Mouse (Mus musculus): ENCODE data around the gene Trip10.
"Not testable (repeated sequence)": the region's sequence is repeated elsewhere in the genome, so short reads cannot be mapped to it uniquely, and the experiment has no call there.

Trip10 gene

GRCm38 (mm10) chr17:57264164-57264563 is 14.9 kb downstream of the Trip10 start:
- no peak for DNase-seq (ENCODE audit: low spot score)

DNA sequence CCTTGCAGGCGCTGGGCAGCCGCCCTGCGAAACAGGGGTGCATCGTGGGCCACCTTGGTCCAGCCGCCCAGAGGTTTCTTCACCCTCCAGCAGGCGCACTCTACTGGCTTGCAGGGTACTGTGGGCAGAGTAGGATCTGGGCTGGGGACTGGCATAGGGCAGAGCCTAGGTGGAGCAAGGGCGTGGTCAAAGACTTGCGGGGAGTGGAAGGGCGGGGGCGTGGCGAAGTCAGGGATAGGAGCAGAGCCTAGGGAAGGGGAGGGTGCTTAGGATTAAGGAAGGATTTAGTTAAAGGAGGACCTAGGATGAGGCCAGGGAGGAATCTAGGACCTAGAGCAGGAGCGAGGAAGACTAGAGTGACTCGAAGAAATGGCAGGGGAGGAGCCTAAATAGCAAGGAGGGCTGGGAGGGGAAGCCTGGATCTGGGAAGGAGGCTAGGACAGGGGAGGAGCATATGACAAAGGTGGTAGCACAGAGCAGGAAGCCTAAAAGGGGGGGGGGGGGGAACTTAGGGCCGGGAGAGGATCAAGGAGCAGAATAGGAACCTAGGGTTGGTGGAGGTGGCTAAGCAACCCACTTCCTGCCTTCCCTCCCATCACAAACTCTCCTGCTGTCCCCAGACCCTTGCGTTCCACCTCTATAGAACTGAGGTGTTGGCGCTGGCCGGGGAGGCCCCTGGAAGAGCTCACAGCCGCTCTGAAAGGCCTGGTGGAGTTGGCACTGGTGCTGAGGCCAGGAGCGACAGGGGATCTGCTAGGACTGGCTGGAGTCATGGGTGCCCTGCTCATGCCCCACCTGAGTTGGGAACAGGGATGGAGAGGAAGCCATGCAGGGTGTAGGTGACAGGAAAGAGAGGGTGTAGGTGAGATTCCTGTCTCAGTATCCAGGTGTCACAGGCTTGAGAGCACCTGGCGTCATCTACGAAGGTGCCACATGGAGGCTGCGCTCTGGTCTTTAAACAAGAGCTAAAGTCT is 16.0 kb downstream of the Trip10 start:
- DNase-seq (ENCODE audit: low spot score) = no peak

GRCm38 (mm10) chr17:57267556-57268126 is 18.4 kb downstream of the Trip10 start:
- peak; percentile 66 for DNase-seq (ENCODE audit: low spot score)

- no peak for DNase-seq (ENCODE audit: low spot score)
Observed at GRCm38 (mm10) chr17:57271301-57271700, 22.0 kb downstream of the Trip10 start.

DNA sequence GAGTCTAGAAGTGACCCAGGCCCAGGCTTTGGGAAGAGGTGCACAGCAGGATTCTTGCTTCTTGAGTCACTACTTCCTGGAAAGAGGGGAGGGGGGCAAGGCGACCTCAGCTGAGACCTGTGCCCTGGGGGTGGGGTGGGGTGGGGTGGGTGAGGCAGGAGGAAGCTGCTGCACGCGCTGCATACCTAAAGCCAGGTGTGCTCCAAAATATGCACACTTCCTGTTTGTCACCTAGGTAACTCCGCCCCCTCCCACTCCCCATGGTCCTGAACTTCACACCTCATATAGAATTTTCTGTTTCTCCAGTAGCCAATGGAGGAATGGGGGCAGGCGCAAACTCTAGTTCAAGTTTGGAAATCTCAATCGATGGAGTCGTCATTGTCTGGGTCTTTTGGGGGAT is 24.6 kb downstream of the Trip10 start:
- DNase-seq (ENCODE audit: low spot score) = no peak

DNA sequence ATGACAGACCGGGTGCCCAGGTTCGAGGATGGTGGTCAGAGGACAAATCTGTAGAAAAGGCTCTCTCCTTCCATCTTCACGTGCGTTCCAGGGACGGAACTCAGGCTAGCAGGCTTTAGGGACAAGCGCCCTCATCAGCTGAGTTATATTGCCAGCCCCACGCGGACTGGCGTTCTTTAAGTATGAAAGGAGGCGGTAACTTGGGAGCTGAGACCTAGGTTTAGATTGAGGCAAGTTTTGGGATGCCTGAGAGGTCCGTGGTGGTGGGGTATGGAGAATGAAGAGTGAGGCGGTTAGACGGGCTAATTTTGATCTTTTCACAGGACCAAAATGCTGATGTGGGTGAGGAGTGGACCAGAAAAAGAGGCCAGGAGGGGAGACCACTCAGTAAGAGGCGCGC is 25.4 kb downstream of the Trip10 start:
- DNase-seq (ENCODE audit: low spot score) = no peak

DNA sequence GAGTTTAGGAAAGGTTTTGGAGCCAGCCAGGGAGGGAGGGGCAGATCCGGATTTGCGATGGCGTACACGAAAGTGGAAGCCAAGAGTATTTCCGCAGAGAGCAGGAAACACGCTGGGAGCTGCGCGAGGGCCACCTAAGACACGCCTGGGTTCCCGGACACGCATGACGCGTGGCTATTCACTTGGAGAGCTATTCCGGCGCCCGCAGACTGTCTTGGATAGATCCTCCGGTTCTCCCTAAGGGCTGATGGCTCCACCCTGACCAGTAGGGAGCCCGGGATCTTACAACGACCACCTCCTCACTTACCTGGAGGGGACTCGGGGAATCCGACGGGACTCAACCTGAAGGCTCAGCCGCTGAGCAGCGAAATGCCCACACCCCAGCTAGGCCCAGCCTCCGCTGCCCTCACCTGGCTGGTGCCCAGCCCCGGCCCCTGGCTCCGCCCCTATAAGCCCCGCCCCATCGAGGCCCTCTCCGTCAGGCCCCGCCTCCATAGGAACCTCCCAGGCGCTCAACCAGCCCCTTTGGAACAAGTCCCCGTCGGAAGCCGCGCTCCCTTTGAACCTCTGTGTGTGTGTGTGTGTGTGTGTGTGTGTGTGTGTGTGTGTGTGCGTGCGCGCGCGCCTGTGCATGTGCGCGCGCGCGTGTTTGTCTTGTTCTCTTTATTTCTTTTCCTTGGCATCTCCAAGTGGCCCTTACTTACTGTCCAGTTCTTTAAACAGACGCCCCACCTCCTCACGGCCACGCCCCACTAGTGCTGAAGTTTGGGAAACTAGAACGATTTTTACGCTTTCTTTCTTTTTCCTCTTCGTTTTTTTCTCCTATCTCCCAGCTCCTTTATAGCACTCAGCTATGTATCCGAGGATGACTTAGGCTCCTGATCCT is 26.1 kb downstream of the Trip10 start:
- DNase-seq (ENCODE audit: low spot score) = peak; percentile 95

GRCm38 (mm10) chr17:57275997-57276351 is 26.7 kb downstream of the Trip10 start:
- DNase-seq (ENCODE audit: low spot score) = peak; percentile 91

- DNase-seq (ENCODE audit: low spot score) = peak; percentile 92
Observed at GRCm38 (mm10) chr17:57276634-57277121, 27.4 kb downstream of the Trip10 start.

GRCm38 (mm10) chr17:57277598-57278261 is 28.5 kb downstream of the Trip10 start:
- not testable (repeated sequence) for DNase-seq (ENCODE audit: low spot score)

DNA sequence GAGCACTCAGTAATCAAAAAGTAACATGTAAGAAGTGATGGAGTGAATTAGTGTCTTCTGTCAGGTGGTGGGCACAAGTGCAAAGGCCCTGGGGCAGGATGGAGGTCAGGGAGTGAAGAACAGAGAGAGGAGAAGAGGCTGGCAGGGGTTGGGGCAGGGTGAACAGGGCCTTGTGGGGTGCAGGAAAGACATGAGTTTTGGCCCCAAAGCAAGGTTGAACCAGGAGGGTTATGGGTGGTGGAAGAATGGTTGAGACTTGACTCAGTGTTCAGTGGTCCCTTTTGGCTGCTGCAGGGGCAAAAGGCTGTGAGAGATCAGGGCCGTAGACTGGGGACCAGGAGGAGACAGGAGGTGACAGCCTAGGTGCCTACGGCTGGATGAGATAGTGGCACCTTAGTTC is 29.3 kb downstream of the Trip10 start:
- DNase-seq (ENCODE audit: low spot score) = no peak

- no peak for DNase-seq (ENCODE audit: low spot score)
Observed at GRCm38 (mm10) chr17:57278943-57279590, 29.8 kb downstream of the Trip10 start, which contains the start of gene Vav1. Gene Vav1 (plus strand): TSS chr17:57279100.

DNA sequence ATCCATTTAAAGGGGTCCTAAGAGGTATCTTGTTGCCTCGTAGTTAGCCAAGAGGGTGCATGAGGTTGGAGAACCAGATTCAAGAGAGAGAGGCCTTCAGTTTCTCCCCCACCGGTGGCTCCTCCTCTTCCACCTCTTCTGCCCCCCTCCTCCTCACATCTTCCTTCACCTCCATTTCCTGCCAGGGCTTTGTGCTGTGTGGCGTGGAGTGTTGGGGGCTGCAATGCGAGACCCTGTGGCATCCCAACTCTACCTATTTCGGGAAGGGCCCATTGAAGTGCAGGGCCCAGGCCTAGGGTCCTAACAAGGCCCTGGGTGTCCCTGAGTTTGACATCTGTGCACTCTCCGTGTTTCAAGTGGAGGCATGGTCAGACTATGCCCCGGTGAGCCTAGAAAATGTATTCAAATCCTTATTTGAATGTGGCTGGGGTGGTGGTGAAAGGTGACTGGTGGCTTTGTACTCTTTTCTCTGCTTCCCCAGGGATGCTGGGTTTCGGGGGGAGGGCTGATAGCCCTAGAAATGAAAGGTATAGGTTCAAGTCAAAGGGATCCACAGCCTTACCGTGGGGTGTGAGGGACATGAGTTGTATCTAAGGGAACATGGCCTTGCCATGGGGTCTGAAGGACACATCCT is 30.5 kb downstream of the Trip10 start:
- DNase-seq (ENCODE audit: low spot score) = no peak

DNA sequence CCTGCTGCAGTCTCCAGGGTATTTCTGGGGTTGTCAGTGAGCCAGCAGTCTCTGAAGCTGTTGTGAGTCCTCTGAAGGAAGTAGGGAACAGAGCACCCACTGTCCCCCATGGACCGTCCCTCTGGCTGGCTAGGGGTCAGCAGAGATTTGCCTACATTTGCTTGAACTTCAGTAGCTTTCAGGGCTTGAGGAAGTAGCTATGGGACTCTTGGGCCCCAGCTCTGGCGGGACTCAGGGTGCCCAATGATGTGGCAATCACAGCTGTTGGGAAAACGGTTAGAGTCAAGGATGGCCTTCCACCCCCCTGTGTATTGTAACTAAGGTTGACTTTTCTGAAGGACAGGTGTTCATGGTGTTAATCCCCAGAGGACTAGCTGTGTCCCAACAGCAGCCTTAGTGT is 31.2 kb downstream of the Trip10 start:
- DNase-seq (ENCODE audit: low spot score) = peak; percentile 28

GRCm38 (mm10) chr17:57283906-57284305 is 34.7 kb downstream of the Trip10 start:
- no peak for DNase-seq (ENCODE audit: low spot score)

- DNase-seq (ENCODE audit: low spot score) = no peak
Observed at GRCm38 (mm10) chr17:57285077-57285476, 35.8 kb downstream of the Trip10 start.

- no peak for DNase-seq (ENCODE audit: low spot score)
Observed at GRCm38 (mm10) chr17:57286718-57287355, 37.6 kb downstream of the Trip10 start.

DNA sequence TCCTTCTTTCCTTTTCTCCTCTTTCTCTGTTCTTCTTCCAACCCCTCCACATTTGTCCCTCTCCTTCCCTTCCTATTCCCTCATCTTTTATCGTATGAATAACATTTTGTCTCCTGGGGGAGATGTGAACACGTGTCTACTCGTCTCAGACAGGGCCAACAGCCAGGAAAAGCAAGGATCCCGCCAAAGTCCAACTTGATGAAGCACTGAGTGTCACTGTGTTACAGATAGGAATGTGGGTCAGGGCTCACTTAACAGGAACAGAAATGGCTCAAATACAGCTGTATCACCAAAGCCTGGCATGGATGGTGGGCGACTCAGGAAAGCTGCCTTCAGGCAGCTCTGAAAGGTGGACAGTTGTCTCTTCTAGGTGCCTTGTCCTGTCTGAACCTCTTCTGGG is 40.0 kb downstream of the Trip10 start:
- peak; percentile 56 for DNase-seq (ENCODE audit: low spot score)

DNA sequence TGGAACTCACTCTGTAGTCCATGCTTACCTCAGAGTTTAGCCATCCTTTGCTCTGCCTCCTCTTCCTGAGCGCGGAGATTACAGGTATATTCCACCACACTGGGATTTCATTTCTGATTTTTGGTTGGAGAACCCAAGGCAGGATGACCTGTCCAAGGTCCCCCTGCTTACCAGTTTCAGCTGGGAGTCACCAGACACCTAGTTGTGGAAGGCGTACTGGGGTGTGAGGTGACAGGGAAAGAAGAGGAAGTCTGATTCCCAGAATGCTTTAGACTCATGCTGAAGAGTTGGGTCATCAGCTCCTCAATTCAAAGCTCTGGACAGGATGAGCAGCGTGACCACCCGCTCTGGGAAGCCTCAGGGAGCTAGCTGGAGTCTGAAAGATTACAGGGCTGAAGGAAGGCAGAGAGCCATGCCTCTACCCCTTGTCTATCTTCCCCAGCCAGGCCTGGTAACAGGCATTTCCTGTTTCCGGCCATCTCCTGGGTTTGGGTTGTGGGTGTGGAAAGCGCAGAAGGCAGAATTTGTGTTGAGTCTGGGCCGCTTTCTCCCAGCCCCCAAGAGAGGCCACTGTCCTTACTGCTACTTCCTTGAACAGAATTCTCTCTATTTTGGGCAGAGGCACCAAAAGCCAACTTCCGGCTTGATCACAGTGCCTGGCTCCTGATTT is 40.9 kb downstream of the Trip10 start:
- no peak for DNase-seq (ENCODE audit: low spot score)

- DNase-seq (ENCODE audit: low spot score) = no peak
Observed at GRCm38 (mm10) chr17:57290671-57291055, 41.4 kb downstream of the Trip10 start.
